Mouse (Mus musculus): Measurements from ENCODE around the gene Gm12216.

The Gm12216 gene

DNA sequence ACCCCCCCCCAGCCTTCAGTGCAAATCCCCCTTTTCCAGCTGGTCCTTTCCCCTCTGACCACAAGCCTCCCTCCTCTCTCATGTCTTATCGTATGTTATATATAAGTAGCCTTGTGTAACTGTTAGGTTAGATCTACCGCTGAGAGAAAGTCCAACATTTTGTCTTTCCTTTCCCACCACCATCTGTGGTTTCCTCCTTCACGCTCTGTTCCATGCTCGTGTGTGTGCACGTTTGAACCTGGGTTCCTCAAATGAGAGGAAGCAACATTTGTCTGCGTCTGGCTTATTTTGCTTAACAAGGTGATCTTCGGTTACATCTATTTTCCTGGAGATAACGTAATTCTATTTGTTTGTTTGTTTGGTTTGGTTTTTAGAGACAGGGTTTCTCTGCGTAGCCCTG lies 111.1 kb downstream of the Gm12216 start:
- in situ Hi-C loops (cut with MboI, MseI): loop anchor here (5.0 kb wide), 1 partner anchor 104 kb away; no protein-coding TSS in a partner anchor

GRCm38 (mm10) chr11:53745260-53745659 lies 113.8 kb downstream of the Gm12216 start:
- in situ Hi-C loops (cut with MboI, MseI): loop anchor here (5.0 kb wide), 1 partner anchor 107 kb away; no protein-coding TSS in a partner anchor

DNA sequence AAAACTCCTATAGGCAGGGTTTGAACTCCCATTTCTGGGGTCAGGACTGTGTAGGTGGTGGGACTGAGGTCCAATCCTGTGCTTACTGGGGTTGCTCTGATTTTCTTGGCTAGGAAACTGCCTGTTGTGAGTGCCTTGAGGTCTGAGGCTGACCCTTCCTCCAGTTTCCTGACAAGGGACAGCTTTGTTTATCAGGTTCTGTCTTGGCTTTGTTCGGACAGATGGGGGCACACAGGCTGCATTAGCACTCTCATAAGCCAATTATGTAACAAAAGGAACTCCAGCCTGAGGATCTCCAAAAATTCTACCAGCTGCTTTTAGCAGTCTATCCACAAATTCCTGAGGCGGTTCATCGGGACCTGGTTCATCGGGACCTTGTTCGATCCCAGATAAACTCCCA lies 116.7 kb downstream of the Gm12216 start:
- in situ Hi-C loops (cut with MboI, MseI): no loop called here

DNA sequence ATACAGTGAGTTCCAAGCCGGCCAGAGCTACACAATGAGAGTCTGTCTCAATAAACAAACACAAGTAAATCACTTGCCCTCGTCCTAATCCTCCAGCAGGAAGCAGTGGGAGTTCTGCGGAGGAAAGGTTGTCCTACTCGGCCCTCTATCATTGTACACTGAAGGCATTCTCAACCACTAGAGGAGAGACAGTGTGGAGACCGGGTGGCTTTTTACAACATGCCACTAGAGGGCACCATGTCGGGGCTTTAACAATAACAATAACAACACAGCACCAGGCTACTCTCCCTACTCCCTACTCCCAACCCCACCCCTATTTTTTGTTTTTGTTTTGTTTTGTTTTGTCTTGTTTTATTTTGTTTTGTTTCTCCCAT lies 121.5 kb downstream of the Gm12216 start:
- in situ Hi-C loops (cut with MboI, MseI): loop anchor here (10.0 kb wide), 1 partner anchor 1027 kb away; no protein-coding TSS in a partner anchor

DNA sequence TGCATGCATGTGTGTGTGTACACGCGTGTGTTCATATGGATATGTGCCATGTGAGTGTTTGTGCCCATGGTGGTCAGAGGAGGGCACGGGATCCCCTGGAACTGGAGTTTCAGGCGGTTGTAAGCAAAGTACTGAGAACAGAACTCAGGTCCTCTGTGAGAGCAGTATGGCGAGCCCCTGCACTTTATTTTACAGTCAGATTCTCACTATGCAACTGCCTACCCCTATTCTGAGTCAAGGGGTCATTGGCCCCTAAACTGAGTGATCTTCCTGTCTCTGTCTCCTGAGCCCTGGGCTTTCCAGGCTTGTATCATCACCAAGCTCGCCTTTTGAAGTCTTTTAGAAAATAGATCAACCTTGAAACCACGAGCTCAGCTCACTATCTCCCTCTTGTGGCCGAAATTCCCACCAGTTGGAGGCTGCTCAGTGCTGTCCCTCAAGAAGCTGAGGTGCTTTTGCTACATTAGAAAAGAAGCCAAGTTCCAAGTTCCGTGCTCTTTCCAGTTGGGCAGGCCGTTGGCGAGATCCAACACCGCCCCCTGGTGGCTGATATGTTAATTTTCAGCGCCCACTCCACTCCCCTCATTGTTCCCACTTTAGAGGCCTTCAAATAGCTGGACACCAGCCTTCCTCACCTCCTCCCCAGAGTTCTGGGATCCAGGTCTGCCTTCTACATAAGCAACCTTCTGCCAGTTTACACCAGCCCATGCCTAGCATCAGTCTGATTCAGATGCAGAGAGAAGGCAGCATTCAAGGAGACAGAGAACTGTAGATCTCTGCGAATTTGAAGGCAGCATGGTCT lies 122.1 kb downstream of the Gm12216 start:
- in situ Hi-C loops (cut with MboI, MseI): loop anchor here (10.0 kb wide), 1 partner anchor 1028 kb away; no protein-coding TSS in a partner anchor

DNA sequence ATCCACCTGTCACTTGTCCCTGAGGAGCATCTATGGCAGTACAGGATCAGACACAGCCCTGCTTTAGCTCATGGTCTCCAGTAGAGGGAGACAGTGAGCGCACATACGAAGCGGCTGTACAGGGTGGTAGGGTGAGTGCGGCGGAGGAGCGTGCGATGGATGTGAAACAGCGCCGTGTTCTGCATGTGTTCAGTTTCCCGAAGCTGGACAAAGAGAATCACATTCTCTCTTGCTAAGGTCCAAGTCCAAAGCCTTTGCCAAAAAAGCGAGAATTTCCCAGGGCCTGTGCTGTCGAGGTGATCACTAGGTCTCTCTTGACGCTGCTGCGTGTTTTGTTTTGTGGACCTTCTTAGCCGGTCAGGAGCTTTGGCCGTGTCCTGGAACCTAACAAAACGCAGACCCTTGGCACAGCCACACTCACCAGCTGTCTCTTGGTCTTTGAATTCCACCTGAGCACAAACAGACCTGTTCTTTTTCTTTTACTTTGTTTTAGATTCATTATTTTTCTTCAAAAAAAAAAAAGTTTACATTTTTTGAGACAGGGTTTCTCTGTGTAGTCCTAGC lies 123.3 kb downstream of the Gm12216 start:
- in situ Hi-C loops (cut with MboI, MseI): loop anchor here (10.0 kb wide), 1 partner anchor 1029 kb away; no protein-coding TSS in a partner anchor

GRCm38 (mm10) chr11:53734970-53735681 lies 123.9 kb downstream of the Gm12216 start:
- in situ Hi-C loops (cut with MboI, MseI): loop anchor here (10.0 kb wide), 1 partner anchor 1030 kb away; no protein-coding TSS in a partner anchor

- in situ Hi-C loops (cut with MboI, MseI): loop anchor here (10.0 kb wide), 1 partner anchor 1030 kb away; no protein-coding TSS in a partner anchor
These were observed 124.6 kb downstream of the Gm12216 start for GRCm38 (mm10) chr11:53734431-53734830.

- in situ Hi-C loops (cut with MboI, MseI): loop anchor here (10.0 kb wide), 1 partner anchor 1031 kb away; no protein-coding TSS in a partner anchor
These were observed 125.2 kb downstream of the Gm12216 start for GRCm38 (mm10) chr11:53733824-53734223.

Measured in regulatory T cell (primary cell).